Mouse (Mus musculus) intestine, embryonic 15.5 days (tissue): ENCODE data around the gene Stap2. TPM values are rescaled to one million over a fixed set of nuclear protein-coding genes. Genes with fewer than 3 reads are reported as not detected.

Experiments
- ATAC-seq: fragments of 200-750 bp; cut with Nextera tagmentation; 2 replicates; pipeline ENCODE4 v1.8.0; 2017; ENCODE audit warnings: moderate TSS enrichment, moderate library complexity
- H3K27ac ChIP-seq: fragments of 300-500 bp; sonication (generic); 2 replicates; pipeline ENCODE4 v1.5.1; 2015; ENCODE audit warnings: mild to moderate bottlenecking, inconsistent platforms
- H3K27me3 ChIP-seq: fragments of 300-500 bp; sonication (generic); replicated peaks from 2 replicates; pipeline ENCODE4 v1.6.1; 2015; ENCODE audit warnings: inconsistent platforms
- H3K36me3 ChIP-seq: fragments of 300-500 bp; sonication (generic); 2 replicates; pipeline ENCODE4 v1.6.1; 2015; ENCODE audit warnings: inconsistent platforms
- H3K4me1 ChIP-seq: fragments of 300-500 bp; sonication (generic); replicated peaks from 2 replicates; pipeline ENCODE4 v1.6.1; 2015; ENCODE audit warnings: inconsistent platforms
- H3K4me2 ChIP-seq: fragments of 300-500 bp; sonication (generic); replicated peaks from 2 replicates; pipeline ENCODE4 v1.6.1; 2015; ENCODE audit warnings: mild to moderate bottlenecking, inconsistent platforms
- H3K4me3 ChIP-seq: fragments of 300-500 bp; sonication (generic); replicated peaks from 2 replicates; pipeline ENCODE4 v1.5.1; 2015; ENCODE audit warnings: inconsistent platforms
- H3K9ac ChIP-seq: fragments of 300-500 bp; sonication (generic); 2 replicates; pipeline ENCODE4 v1.6.1; 2015; ENCODE audit warnings: inconsistent platforms
- H3K9me3 ChIP-seq: fragments of 300-500 bp; sonication (generic); 2 replicates; pipeline ENCODE4 v1.6.1; 2016; ENCODE audit warnings: inconsistent platforms
- WGBS: fragments of 180-500 bp; shearing (Covaris S2); methylation state at CpG from one replicate; pipeline ENCODE4 v1.1.7; 2015; 5-methylcytosine and 5-hydroxymethylcytosine counted together
- polyA plus RNA-seq: library from polyadenylated mRNA; unstranded; fragments of >200 nt; fragmentation: Nextera tagmentation; extraction: Ambion mirVana; gene quantifications from 2 replicates; pipeline ENCODE4 v1.2.1, GENCODE M21; 2015

Gene Stap2
- polyA plus RNA-seq, 1 experiment from 2014 or later = 40.3 TPM

DNA sequence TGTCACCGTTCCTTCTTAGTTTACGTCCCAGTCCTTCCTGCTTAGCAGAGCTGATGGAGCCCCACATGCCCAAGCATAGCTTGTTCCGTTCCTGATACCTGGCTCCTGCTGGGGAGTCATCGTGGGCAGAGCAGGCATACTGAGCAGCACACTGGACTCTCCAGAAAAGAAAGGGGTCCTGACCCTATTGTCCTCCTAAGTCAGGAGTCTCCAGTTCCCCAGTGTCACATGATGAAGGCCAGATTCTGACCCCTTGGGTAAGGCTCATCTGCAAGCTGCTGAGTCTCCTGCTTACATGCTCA is 17.6 kb upstream of the Stap2 start:
- Histone ChIP-seq H3K27ac (no peak overlapping the region), H3K27me3 (no peaks in the 10 kb centered on the region), H3K9me3 (no peaks in the 10 kb centered on the region), H3K36me3 (peaks cover 15% of the 10 kb centered on the region), H3K4me1 (peaks cover 19% of the 10 kb centered on the region), H3K9ac (no peak overlapping the region), H3K4me2 (no peak overlapping the region), H3K4me3 (no peak overlapping the region)
- 78% methylated on average over 4 of the region's 4 CpGs for WGBS
- no peak for ATAC-seq

DNA sequence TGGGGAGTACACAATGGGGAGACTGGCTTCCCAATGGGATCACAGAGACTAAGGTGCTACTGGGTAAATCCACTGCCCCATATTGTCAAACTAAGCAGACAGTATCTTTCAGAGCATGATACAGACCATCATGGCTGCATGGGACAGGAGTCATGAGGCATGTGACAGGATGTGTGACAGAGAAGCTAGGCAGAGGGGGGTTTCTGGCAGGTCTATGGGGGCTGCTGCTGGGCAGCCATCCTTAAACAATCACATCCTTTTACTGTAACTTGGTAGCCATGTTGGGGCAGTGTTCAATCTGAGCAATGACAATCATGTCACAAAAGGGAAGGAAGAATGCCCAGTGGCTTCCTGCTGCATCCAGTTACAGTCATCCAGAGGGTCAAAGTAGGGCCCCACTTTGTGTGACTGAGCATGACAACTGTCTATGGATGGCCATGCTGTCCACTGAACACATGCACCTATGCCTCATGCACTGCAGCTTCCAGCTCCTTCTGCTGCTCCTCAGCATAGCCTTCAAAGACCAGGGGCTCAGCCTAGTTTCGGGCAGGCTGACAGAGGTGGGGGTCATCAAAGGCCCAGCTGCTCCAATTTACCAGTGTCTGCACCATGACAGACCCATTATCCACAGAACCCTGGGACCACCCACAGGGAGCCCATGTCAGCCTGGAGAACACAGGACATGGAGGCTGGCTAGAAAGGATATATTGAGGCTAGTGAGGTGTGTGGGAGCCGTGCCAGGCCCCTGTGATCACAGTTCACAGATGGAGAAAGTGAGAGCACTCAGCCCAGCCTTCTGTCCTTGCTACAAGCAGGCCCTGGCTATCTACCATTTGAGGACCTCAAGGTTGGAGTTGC is 17.0 kb upstream of the Stap2 start:
- no peak overlapping the region for H3K27ac ChIP-seq
- ATAC-seq = no peak
- no peak overlapping the region for H3K9ac ChIP-seq
- H3K4me3 ChIP-seq = no peak overlapping the region
- H3K9me3 ChIP-seq = no peaks in the 10 kb centered on the region
- H3K4me2 ChIP-seq = no peak overlapping the region
- WGBS = 57% methylated on average over 2 of the region's 2 CpGs
- H3K27me3 ChIP-seq = no peaks in the 10 kb centered on the region
- H3K36me3 ChIP-seq = peaks cover 20% of the 10 kb centered on the region
- peaks cover 19% of the 10 kb centered on the region for H3K4me1 ChIP-seq

DNA sequence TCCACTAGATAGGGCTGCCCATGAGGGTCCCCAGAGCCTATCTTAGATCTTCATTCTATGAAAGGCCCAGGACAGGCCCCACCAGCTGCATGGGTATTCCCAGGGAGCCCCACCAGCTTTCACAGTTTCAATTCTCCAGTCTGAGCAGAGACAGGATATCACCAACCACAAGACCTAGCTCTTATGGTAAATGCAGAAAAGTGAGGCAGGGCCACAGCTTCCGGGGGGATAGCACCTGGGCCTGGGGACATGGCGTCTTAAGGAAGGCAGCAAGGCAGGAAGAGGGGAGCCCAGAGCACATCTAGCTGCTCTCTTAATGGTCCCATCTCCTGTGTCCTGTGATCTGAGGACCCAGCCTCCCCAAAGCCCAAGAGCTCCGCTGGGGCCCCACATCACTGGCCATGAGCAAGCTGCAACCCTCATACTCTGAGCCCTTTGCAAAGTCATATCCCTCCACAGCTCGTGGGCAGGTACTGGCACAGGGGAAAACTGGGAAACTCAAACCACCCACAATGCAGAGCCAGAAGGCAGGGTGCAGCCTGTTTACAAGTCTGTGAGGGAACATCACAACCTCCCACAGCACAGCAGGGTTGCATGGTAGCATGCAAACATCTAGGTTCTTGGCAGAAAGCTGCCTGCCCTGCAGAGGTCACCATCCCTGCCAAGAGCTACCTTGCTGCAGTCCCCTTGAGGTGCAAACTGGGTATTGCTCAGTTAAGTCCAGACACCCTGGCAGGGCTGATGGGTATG is 16.0 kb upstream of the Stap2 start:
- 82% methylated on average over 4 of the region's 4 CpGs for WGBS
- H3K36me3 ChIP-seq = peaks cover 31% of the 10 kb centered on the region

DNA sequence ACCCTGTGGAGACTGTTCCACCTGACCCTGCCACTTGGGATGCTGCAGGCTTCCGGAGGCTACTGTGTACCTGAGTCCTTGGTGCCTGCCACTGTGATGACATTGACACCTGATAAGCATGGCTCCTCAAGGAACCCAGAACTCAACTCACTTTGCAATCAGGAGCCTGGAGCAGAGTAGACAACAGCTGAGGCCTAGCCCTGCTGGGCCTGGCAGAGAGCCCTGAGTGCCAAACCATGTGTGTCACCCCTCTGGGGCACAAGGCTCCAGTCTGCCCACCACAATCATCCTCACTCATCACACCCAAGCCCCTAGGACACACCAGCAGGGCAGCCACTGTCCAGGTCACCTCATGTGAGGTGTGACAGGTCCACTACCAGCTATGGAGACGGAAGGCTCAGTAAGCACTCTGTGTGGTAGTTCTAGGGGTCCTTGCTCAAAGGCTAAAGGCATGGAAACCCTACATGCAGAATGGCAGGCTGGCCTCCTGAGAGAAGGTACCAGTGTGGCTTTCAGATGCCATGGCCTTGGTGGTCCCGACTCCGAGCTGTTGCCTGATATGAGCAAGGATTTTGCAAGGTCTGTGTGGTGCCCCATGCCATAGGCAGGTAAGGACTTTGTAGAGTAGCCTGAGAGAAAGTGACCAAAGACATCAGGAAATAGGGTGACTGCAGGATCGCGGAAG is 15.2 kb upstream of the Stap2 start:
- Histone ChIP-seq H3K4me3 (no peak overlapping the region), H3K4me1 (peaks cover 19% of the 10 kb centered on the region), H3K36me3 (peaks cover 39% of the 10 kb centered on the region), H3K4me2 (no peak overlapping the region), H3K27ac (no peak overlapping the region), H3K9me3 (no peaks in the 10 kb centered on the region), H3K27me3 (no peaks in the 10 kb centered on the region), H3K9ac (no peak overlapping the region)
- no peak for ATAC-seq
- WGBS = 90% methylated on average over 6 of the region's 6 CpGs

More for the DNA sequence above, 16.0 kb upstream of the Stap2 start:
- Histone ChIP-seq H3K27ac (no peak overlapping the region), H3K4me2 (no peak overlapping the region), H3K9ac (no peak overlapping the region), H3K9me3 (no peaks in the 10 kb centered on the region), H3K27me3 (no peaks in the 10 kb centered on the region), H3K4me1 (peaks cover 19% of the 10 kb centered on the region), H3K4me3 (no peak overlapping the region)
- no peak for ATAC-seq

DNA sequence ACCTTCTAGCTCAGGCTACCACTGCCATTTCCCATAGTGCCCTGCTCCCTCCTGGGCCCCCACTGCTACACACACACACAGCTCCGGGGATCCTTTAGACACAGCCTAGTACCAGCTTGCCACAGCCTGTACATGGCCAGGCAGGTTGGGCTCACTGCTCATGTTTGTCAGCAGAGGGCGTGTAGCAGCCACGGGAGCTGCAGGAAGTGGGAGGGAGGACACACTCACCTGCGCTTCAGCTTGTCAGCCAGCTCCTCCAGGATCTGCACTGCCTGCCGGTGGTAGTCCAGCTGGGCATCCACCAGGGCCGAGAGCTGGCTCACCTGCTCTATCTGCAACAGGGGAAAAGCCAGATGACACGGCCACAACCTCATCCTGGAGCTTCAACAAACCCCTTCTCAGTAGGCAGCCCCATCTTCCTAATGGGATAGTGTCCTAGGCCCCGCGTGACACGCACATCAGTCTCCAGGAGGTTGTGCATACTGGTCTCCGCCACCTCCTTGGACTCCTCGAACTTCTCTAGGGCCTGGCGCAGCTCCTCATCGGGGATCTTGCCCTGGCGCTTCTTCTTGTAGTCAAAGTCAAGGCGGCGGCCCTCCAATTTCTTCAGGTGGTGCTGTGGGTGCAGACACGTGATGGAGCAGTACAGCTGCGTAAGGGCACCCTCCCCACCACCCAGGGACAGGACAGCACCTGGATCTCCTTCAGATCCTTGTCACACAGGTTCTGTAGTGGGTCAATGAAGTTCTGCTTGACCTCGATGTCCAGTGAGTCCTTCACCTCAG is 13.2 kb upstream of the Stap2 start:
- Histone ChIP-seq H3K4me2 (no peak overlapping the region), H3K9me3 (no peaks in the 10 kb centered on the region), H3K27me3 (no peaks in the 10 kb centered on the region), H3K9ac (no peak overlapping the region), H3K4me1 (peaks cover 11% of the 10 kb centered on the region), H3K4me3 (no peak overlapping the region), H3K36me3 (peaks cover 47% of the 10 kb centered on the region), H3K27ac (no peak overlapping the region)
- peak; percentile 48 for ATAC-seq
- WGBS = 67% methylated on average over 20 of the region's 20 CpGs

DNA sequence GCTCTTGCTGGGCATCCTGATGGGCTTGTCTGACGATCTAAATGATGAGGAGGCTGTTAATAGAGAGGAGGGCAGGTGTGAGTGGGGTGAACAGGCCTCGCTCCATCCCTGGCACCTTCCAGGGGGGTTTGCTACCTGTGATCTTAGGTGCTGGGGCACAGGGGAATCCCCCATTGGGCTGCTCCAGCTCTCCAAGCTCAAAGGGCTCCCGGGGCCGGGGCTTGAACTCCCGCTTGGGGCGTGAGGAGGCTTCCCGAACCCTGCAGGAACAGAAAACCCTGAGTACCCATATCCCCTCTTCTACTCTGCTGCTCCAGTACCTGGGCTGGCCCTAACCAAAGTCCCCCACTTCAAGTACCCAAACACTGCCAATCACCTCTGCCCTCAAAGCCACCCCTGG is 12.5 kb upstream of the Stap2 start:
- Histone ChIP-seq H3K4me3 (no peak overlapping the region), H3K36me3 (peaks cover 49% of the 10 kb centered on the region), H3K4me2 (no peak overlapping the region), H3K9ac (no peak overlapping the region), H3K27ac (no peak overlapping the region), H3K9me3 (no peaks in the 10 kb centered on the region), H3K27me3 (no peaks in the 10 kb centered on the region), H3K4me1 (0 out of 2 replicates have a peak, but pooled peaks cover 4% of the 10 kb centered on the region)
- 86% methylated on average over 7 of the region's 7 CpGs for WGBS
- ATAC-seq = no peak; the same call in 1 of the 2 replicates

- Histone ChIP-seq H3K4me2 (no peak overlapping the region), H3K36me3 (peaks cover 49% of the 10 kb centered on the region), H3K4me3 (no peak overlapping the region), H3K9ac (no peak overlapping the region), H3K4me1 (no peaks in the 10 kb centered on the region), H3K27me3 (no peaks in the 10 kb centered on the region), H3K27ac (no peak overlapping the region), H3K9me3 (no peaks in the 10 kb centered on the region)
- 81% methylated on average over 15 of the region's 15 CpGs for WGBS
- no peak for ATAC-seq
Measured at GRCm38 (mm10) chr17:56016793-56017785, 11.7 kb upstream of the Stap2 start.

- Histone ChIP-seq H3K4me1 (no peaks in the 10 kb centered on the region), H3K9me3 (no peaks in the 10 kb centered on the region), H3K27me3 (no peaks in the 10 kb centered on the region), H3K27ac (no peak overlapping the region), H3K4me2 (no peak overlapping the region), H3K9ac (no peak overlapping the region), H3K36me3 (peaks cover 54% of the 10 kb centered on the region), H3K4me3 (no peak overlapping the region)
- no peak for ATAC-seq
- 86% methylated on average over 8 of the region's 8 CpGs for WGBS
Measured at GRCm38 (mm10) chr17:56016382-56016781, 11.0 kb upstream of the Stap2 start.

- Histone ChIP-seq H3K4me2 (no peak overlapping the region), H3K9me3 (no peaks in the 10 kb centered on the region), H3K9ac (no peak overlapping the region), H3K27me3 (no peaks in the 10 kb centered on the region), H3K36me3 (peaks cover 54% of the 10 kb centered on the region), H3K4me3 (no peak overlapping the region), H3K27ac (no peak overlapping the region), H3K4me1 (peaks cover 7% of the 10 kb centered on the region)
- no peak for ATAC-seq
- 91% methylated on average over 9 of the region's 9 CpGs for WGBS
Measured at GRCm38 (mm10) chr17:56015293-56015692, 9.9 kb upstream of the Stap2 start.

DNA sequence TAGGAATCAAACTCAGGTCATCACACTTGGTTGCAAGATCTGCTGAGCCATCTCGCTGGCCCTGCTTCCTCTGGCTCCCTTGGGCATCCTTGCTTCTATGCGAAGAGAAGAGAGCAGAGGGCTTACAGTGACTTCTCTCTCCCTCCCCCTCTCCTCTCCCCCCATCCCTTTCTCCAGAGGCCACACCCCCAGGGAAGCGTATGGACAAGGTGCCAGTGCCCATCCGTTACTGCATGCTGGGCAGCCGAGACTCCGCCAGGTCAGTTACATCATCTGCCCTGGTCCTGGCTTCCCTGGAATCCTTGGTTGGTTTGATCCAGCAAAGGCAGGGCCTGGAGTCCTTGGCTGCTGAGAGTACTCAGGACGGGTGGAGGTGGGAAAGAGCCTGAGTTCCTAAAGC is 6.1 kb upstream of the Stap2 start:
- Histone ChIP-seq H3K36me3 (peaks cover 25% of the 10 kb centered on the region), H3K27ac (no peak overlapping the region), H3K9me3 (no peaks in the 10 kb centered on the region), H3K4me1 (peaks cover 20% of the 10 kb centered on the region), H3K4me3 (no peak overlapping the region), H3K4me2 (no peak overlapping the region), H3K9ac (no peak overlapping the region), H3K27me3 (no peaks in the 10 kb centered on the region)
- WGBS = 87% methylated on average over 7 of the region's 7 CpGs
- ATAC-seq = no peak

GRCm38 (mm10) chr17:56010681-56011080 is 5.3 kb upstream of the Stap2 start:
- peak overlapping the region; percentile 94 for H3K4me2 ChIP-seq
- no peaks in the 10 kb centered on the region for H3K27me3 ChIP-seq
- no peak overlapping the region for H3K27ac ChIP-seq
- ATAC-seq = no peak
- H3K9ac ChIP-seq = peak overlapping the region; percentile 83; the same call in 1 of the 2 replicates
- no peaks in the 10 kb centered on the region for H3K9me3 ChIP-seq
- peaks cover 17% of the 10 kb centered on the region for H3K36me3 ChIP-seq
- H3K4me3 ChIP-seq = peak overlapping the region; percentile 96; the same call in 1 of the 2 replicates
- H3K4me1 ChIP-seq = peaks cover 22% of the 10 kb centered on the region
- WGBS = 7% methylated on average over 9 of the region's 9 CpGs
